Mouse (Mus musculus): Measurements from ENCODE around the gene Stx7. TPM values are rescaled to one million over a fixed set of nuclear protein-coding genes. Genes with fewer than 3 reads are reported as not detected.

Gene Stx7
- polyA plus RNA-seq, 1 experiment: 151 TPM

GRCm38 (mm10) chr10:24165526-24166055, 16.5 kb downstream of the Stx7 start:
- TF ChIP-seq POLR2A (IDR thresholded peaks at IDR 0.05; ENCODE audit: borderline replicate concordance, low read depth, low read length) (no peak), CTCF (IDR thresholded peaks at IDR 0.05; ENCODE audit: low read depth, low read length) (no peak)
- peaks cover 75% of the 10 kb centered on the region for H3K4me1 ChIP-seq (ENCODE audit: control insufficient read depth, insufficient read depth, low read length)
- no peak overlapping the region for H3K4me3 ChIP-seq (ENCODE audit: insufficient read depth, low read length)
- peak overlapping the region; percentile 69 for H3K27ac ChIP-seq (ENCODE audit: insufficient read depth, low read depth, low read length)

GRCm38 (mm10) chr10:24167978-24168583, 19.0 kb downstream of the Stx7 start:
- no peak overlapping the region for H3K27ac ChIP-seq (ENCODE audit: insufficient read depth, low read depth, low read length)
- H3K4me1 ChIP-seq (ENCODE audit: control insufficient read depth, insufficient read depth, low read length): peaks cover 66% of the 10 kb centered on the region
- H3K4me3 ChIP-seq (ENCODE audit: insufficient read depth, low read length): no peak overlapping the region
- TF ChIP-seq POLR2A (IDR thresholded peaks at IDR 0.05; ENCODE audit: borderline replicate concordance, low read depth, low read length) (no peak), CTCF (IDR thresholded peaks at IDR 0.05; ENCODE audit: low read depth, low read length) (no peak)

GRCm38 (mm10) chr10:24168854-24169253, 19.8 kb downstream of the Stx7 start:
- Histone ChIP-seq H3K27ac (ENCODE audit: insufficient read depth, low read depth, low read length) (no peak overlapping the region), H3K4me3 (ENCODE audit: insufficient read depth, low read length) (no peak overlapping the region), H3K4me1 (ENCODE audit: control insufficient read depth, insufficient read depth, low read length) (peaks cover 64% of the 10 kb centered on the region)
- TF ChIP-seq CTCF (IDR thresholded peaks at IDR 0.05; ENCODE audit: low read depth, low read length) (no peak), POLR2A (IDR thresholded peaks at IDR 0.05; ENCODE audit: borderline replicate concordance, low read depth, low read length) (no peak)

GRCm38 (mm10) chr10:24171906-24172459, 22.9 kb downstream of the Stx7 start:
- TF ChIP-seq CTCF (IDR thresholded peaks at IDR 0.05; ENCODE audit: low read depth, low read length) (no peak), POLR2A (IDR thresholded peaks at IDR 0.05; ENCODE audit: borderline replicate concordance, low read depth, low read length) (no peak)
- peaks cover 40% of the 10 kb centered on the region for H3K4me1 ChIP-seq (ENCODE audit: control insufficient read depth, insufficient read depth, low read length)
- no peak overlapping the region for H3K27ac ChIP-seq (ENCODE audit: insufficient read depth, low read depth, low read length)
- no peak overlapping the region for H3K4me3 ChIP-seq (ENCODE audit: insufficient read depth, low read length)

GRCm38 (mm10) chr10:24173210-24174001, 24.3 kb downstream of the Stx7 start:
- H3K27ac ChIP-seq (ENCODE audit: insufficient read depth, low read depth, low read length): peak overlapping the region; percentile 45

GRCm38 (mm10) chr10:24190392-24190791, 41.3 kb downstream of the Stx7 start:
- TF ChIP-seq CTCF (IDR thresholded peaks at IDR 0.05; ENCODE audit: low read depth, low read length) (no peak), POLR2A (IDR thresholded peaks at IDR 0.05; ENCODE audit: borderline replicate concordance, low read depth, low read length) (no peak)
- H3K4me3 ChIP-seq (ENCODE audit: insufficient read depth, low read length): no peak overlapping the region
- no peak overlapping the region for H3K27ac ChIP-seq (ENCODE audit: insufficient read depth, low read depth, low read length)
- peaks cover 11% of the 10 kb centered on the region for H3K4me1 ChIP-seq (ENCODE audit: control insufficient read depth, insufficient read depth, low read length)

More at GRCm38 (mm10) chr10:24173210-24174001, 24.3 kb downstream of the Stx7 start:
- Histone ChIP-seq H3K4me1 (ENCODE audit: control insufficient read depth, insufficient read depth, low read length) (peaks cover 29% of the 10 kb centered on the region), H3K4me3 (ENCODE audit: insufficient read depth, low read length) (peak overlapping the region; percentile 4; the same call in 1 of the 2 replicates)
- TF ChIP-seq CTCF (IDR thresholded peaks at IDR 0.05; ENCODE audit: low read depth, low read length): peak; percentile 56
- no peak for TF ChIP-seq POLR2A (IDR thresholded peaks at IDR 0.05; ENCODE audit: borderline replicate concordance, low read depth, low read length)

- H3K4me1 ChIP-seq (ENCODE audit: control insufficient read depth, insufficient read depth, low read length): peaks cover 11% of the 10 kb centered on the region
- TF ChIP-seq POLR2A (IDR thresholded peaks at IDR 0.05; ENCODE audit: borderline replicate concordance, low read depth, low read length) (no peak), CTCF (IDR thresholded peaks at IDR 0.05; ENCODE audit: low read depth, low read length) (no peak)
- H3K27ac ChIP-seq (ENCODE audit: insufficient read depth, low read depth, low read length): no peak overlapping the region
- H3K4me3 ChIP-seq (ENCODE audit: insufficient read depth, low read length): no peak overlapping the region
Observed at GRCm38 (mm10) chr10:24191977-24192376, 42.9 kb downstream of the Stx7 start.

GRCm38 (mm10) chr10:24199303-24199702, 50.2 kb downstream of the Stx7 start:
- TF ChIP-seq POLR2A (IDR thresholded peaks at IDR 0.05; ENCODE audit: borderline replicate concordance, low read depth, low read length): no peak
- no peak for TF ChIP-seq CTCF (IDR thresholded peaks at IDR 0.05; ENCODE audit: low read depth, low read length)
- no peak overlapping the region for H3K4me3 ChIP-seq (ENCODE audit: insufficient read depth, low read length)
- peaks cover 4% of the 10 kb centered on the region; the same call in 1 of the 2 replicates for H3K4me1 ChIP-seq (ENCODE audit: control insufficient read depth, insufficient read depth, low read length)
- no peak overlapping the region for H3K27ac ChIP-seq (ENCODE audit: insufficient read depth, low read depth, low read length)

- H3K4me3 ChIP-seq (ENCODE audit: insufficient read depth, low read length): no peak overlapping the region
- H3K4me1 ChIP-seq (ENCODE audit: control insufficient read depth, insufficient read depth, low read length): peaks cover 4% of the 10 kb centered on the region; the same call in 1 of the 2 replicates
- TF ChIP-seq POLR2A (IDR thresholded peaks at IDR 0.05; ENCODE audit: borderline replicate concordance, low read depth, low read length): no peak
- no peak for TF ChIP-seq CTCF (IDR thresholded peaks at IDR 0.05; ENCODE audit: low read depth, low read length)
Observed at GRCm38 (mm10) chr10:24200099-24200498, 51.0 kb downstream of the Stx7 start.

More at GRCm38 (mm10) chr10:24200099-24200498, 51.0 kb downstream of the Stx7 start:
- H3K27ac ChIP-seq (ENCODE audit: insufficient read depth, low read depth, low read length): no peak overlapping the region

Measured in bone marrow macrophage, adult 2 months (primary cell).